Mouse (Mus musculus): ENCODE measurements at regions not wholly inside any gene's neighbourhood (a gene's known extent, or its start where the extent isn't known, plus 50 kb on each side); places are given as distances from the start of the nearest gene placed in this dataset.

- Histone ChIP-seq H3K4me1 (ENCODE audit: control insufficient read depth, insufficient read depth, low read length) (no peaks in the 10 kb centered on the region), H3K9ac (ENCODE audit: low read depth, low read length) (no peak overlapping the region), H3K27me3 (ENCODE audit: control insufficient read depth, insufficient read depth, low read length) (no peaks in the 10 kb centered on the region), H3K4me3 (ENCODE audit: low read depth, low read length) (no peak overlapping the region), H3K36me3 (ENCODE audit: control insufficient read depth, insufficient read depth, low read length) (no peaks in the 10 kb centered on the region), H3K9me3 (replicated peaks; ENCODE audit: control insufficient read depth, low read length) (no peaks in the 10 kb centered on the region), H3K4me2 (peak overlapping the region; percentile 46), H3K27ac (ENCODE audit: low read depth, low read length) (no peak overlapping the region)
- ATAC-seq (replicated peaks; ENCODE audit: insufficient number of reproducible peaks, low FRiP score, low TSS enrichment) = no peak
- WGBS (ENCODE audit: insufficient replicate concordance) = 26% methylated on average over 7 of the region's 7 CpGs
Observed at GRCm38 (mm10) chr13:71506777-71507176, 456.7 kb downstream of the Irx1 start.

GRCm38 (mm10) chr13:71489773-71490172 lies 473.8 kb downstream of the Irx1 start:
- 72% methylated on average over 6 of the region's 6 CpGs for WGBS (ENCODE audit: insufficient replicate concordance)
- no peaks in the 10 kb centered on the region for H3K9me3 ChIP-seq (replicated peaks; ENCODE audit: control insufficient read depth, low read length)
- no peak overlapping the region for H3K4me2 ChIP-seq
- no peak overlapping the region for H3K27ac ChIP-seq (ENCODE audit: low read depth, low read length)
- H3K4me1 ChIP-seq (ENCODE audit: control insufficient read depth, insufficient read depth, low read length) = no peaks in the 10 kb centered on the region
- no peaks in the 10 kb centered on the region for H3K36me3 ChIP-seq (ENCODE audit: control insufficient read depth, insufficient read depth, low read length)
- H3K4me3 ChIP-seq (ENCODE audit: low read depth, low read length) = no peak overlapping the region
- no peak for ATAC-seq (replicated peaks; ENCODE audit: insufficient number of reproducible peaks, low FRiP score, low TSS enrichment)
- H3K9ac ChIP-seq (ENCODE audit: low read depth, low read length) = no peak overlapping the region
- H3K27me3 ChIP-seq (ENCODE audit: control insufficient read depth, insufficient read depth, low read length) = no peaks in the 10 kb centered on the region

- ATAC-seq (replicated peaks; ENCODE audit: insufficient number of reproducible peaks, low FRiP score, low TSS enrichment) = no peak
- no peak overlapping the region for H3K9ac ChIP-seq (ENCODE audit: low read depth, low read length)
- no peaks in the 10 kb centered on the region for H3K4me1 ChIP-seq (ENCODE audit: control insufficient read depth, insufficient read depth, low read length)
- no peak overlapping the region for H3K27ac ChIP-seq (ENCODE audit: low read depth, low read length)
- H3K27me3 ChIP-seq (ENCODE audit: control insufficient read depth, insufficient read depth, low read length) = no peaks in the 10 kb centered on the region
- no peaks in the 10 kb centered on the region for H3K36me3 ChIP-seq (ENCODE audit: control insufficient read depth, insufficient read depth, low read length)
- H3K4me3 ChIP-seq (ENCODE audit: low read depth, low read length) = no peak overlapping the region
- no peaks in the 10 kb centered on the region for H3K9me3 ChIP-seq (replicated peaks; ENCODE audit: control insufficient read depth, low read length)
- no peak overlapping the region for H3K4me2 ChIP-seq
Observed at GRCm38 (mm10) chr13:71481205-71481604, 482.3 kb downstream of the Irx1 start.

GRCm38 (mm10) chr13:71461552-71461951 lies 502.0 kb downstream of the Irx1 start:
- Histone ChIP-seq H3K4me2 (no peak overlapping the region), H3K4me3 (ENCODE audit: low read depth, low read length) (no peak overlapping the region), H3K9ac (ENCODE audit: low read depth, low read length) (no peak overlapping the region), H3K27me3 (ENCODE audit: control insufficient read depth, insufficient read depth, low read length) (no peaks in the 10 kb centered on the region), H3K4me1 (ENCODE audit: control insufficient read depth, insufficient read depth, low read length) (peaks cover 3% of the 10 kb centered on the region; the same call in 1 of the 2 replicates), H3K36me3 (ENCODE audit: control insufficient read depth, insufficient read depth, low read length) (no peaks in the 10 kb centered on the region), H3K27ac (ENCODE audit: low read depth, low read length) (no peak overlapping the region), H3K9me3 (replicated peaks; ENCODE audit: control insufficient read depth, low read length) (no peaks in the 10 kb centered on the region)
- no peak for ATAC-seq (replicated peaks; ENCODE audit: insufficient number of reproducible peaks, low FRiP score, low TSS enrichment)
- WGBS (ENCODE audit: insufficient replicate concordance) = 44% methylated on average over 3 of the region's 3 CpGs

- H3K9ac ChIP-seq (ENCODE audit: low read depth, low read length) = no peak overlapping the region
- H3K27ac ChIP-seq (ENCODE audit: low read depth, low read length) = no peak overlapping the region
- no peaks in the 10 kb centered on the region for H3K36me3 ChIP-seq (ENCODE audit: control insufficient read depth, insufficient read depth, low read length)
- no peaks in the 10 kb centered on the region for H3K9me3 ChIP-seq (replicated peaks; ENCODE audit: control insufficient read depth, low read length)
- 75% methylated on average over 2 of the region's 2 CpGs for WGBS (ENCODE audit: insufficient replicate concordance)
- peaks cover 3% of the 10 kb centered on the region; the same call in 1 of the 2 replicates for H3K4me1 ChIP-seq (ENCODE audit: control insufficient read depth, insufficient read depth, low read length)
- ATAC-seq (replicated peaks; ENCODE audit: insufficient number of reproducible peaks, low FRiP score, low TSS enrichment) = no peak
- no peak overlapping the region for H3K4me2 ChIP-seq
- H3K27me3 ChIP-seq (ENCODE audit: control insufficient read depth, insufficient read depth, low read length) = no peaks in the 10 kb centered on the region
- H3K4me3 ChIP-seq (ENCODE audit: low read depth, low read length) = no peak overlapping the region
Observed at GRCm38 (mm10) chr13:71460607-71461006, 502.9 kb downstream of the Irx1 start.

GRCm38 (mm10) chr13:71460097-71460496 lies 503.4 kb downstream of the Irx1 start:
- Histone ChIP-seq H3K36me3 (ENCODE audit: control insufficient read depth, insufficient read depth, low read length) (no peaks in the 10 kb centered on the region), H3K4me3 (ENCODE audit: low read depth, low read length) (no peak overlapping the region), H3K9me3 (replicated peaks; ENCODE audit: control insufficient read depth, low read length) (no peaks in the 10 kb centered on the region), H3K27ac (ENCODE audit: low read depth, low read length) (no peak overlapping the region), H3K4me2 (no peak overlapping the region), H3K4me1 (ENCODE audit: control insufficient read depth, insufficient read depth, low read length) (peaks cover 3% of the 10 kb centered on the region; the same call in 1 of the 2 replicates), H3K9ac (ENCODE audit: low read depth, low read length) (no peak overlapping the region), H3K27me3 (ENCODE audit: control insufficient read depth, insufficient read depth, low read length) (no peaks in the 10 kb centered on the region)
- WGBS (ENCODE audit: insufficient replicate concordance) = 44% methylated on average over 9 of the region's 9 CpGs
- ATAC-seq (replicated peaks; ENCODE audit: insufficient number of reproducible peaks, low FRiP score, low TSS enrichment) = no peak

- H3K36me3 ChIP-seq (ENCODE audit: control insufficient read depth, insufficient read depth, low read length) = no peaks in the 10 kb centered on the region
- peaks cover 3% of the 10 kb centered on the region; the same call in 1 of the 2 replicates for H3K4me1 ChIP-seq (ENCODE audit: control insufficient read depth, insufficient read depth, low read length)
- H3K4me3 ChIP-seq (ENCODE audit: low read depth, low read length) = 0 out of 2 replicates have a peak overlapping the region, but pooled peaks have one; percentile 25
- H3K27ac ChIP-seq (ENCODE audit: low read depth, low read length) = no peak overlapping the region
- WGBS (ENCODE audit: insufficient replicate concordance) = 23% methylated on average over 11 of the region's 11 CpGs
- peak overlapping the region; percentile 72 for H3K4me2 ChIP-seq
- H3K9ac ChIP-seq (ENCODE audit: low read depth, low read length) = no peak overlapping the region
- no peaks in the 10 kb centered on the region for H3K9me3 ChIP-seq (replicated peaks; ENCODE audit: control insufficient read depth, low read length)
- H3K27me3 ChIP-seq (ENCODE audit: control insufficient read depth, insufficient read depth, low read length) = no peaks in the 10 kb centered on the region; the same call in 1 of the 2 replicates
- ATAC-seq (replicated peaks; ENCODE audit: insufficient number of reproducible peaks, low FRiP score, low TSS enrichment) = no peak
Observed at GRCm38 (mm10) chr13:71459022-71459536, 504.4 kb downstream of the Irx1 start.

GRCm38 (mm10) chr13:71458061-71458935 lies 505.2 kb downstream of the Irx1 start:
- Histone ChIP-seq H3K9me3 (replicated peaks; ENCODE audit: control insufficient read depth, low read length) (no peaks in the 10 kb centered on the region), H3K4me1 (ENCODE audit: control insufficient read depth, insufficient read depth, low read length) (peaks cover 3% of the 10 kb centered on the region; the same call in 1 of the 2 replicates), H3K36me3 (ENCODE audit: control insufficient read depth, insufficient read depth, low read length) (no peaks in the 10 kb centered on the region), H3K27me3 (ENCODE audit: control insufficient read depth, insufficient read depth, low read length) (no peaks in the 10 kb centered on the region; the same call in 1 of the 2 replicates), H3K4me3 (ENCODE audit: low read depth, low read length) (peak overlapping the region; percentile 25; the same call in 1 of the 2 replicates), H3K9ac (ENCODE audit: low read depth, low read length) (no peak overlapping the region; the same call in 1 of the 2 replicates), H3K27ac (ENCODE audit: low read depth, low read length) (no peak overlapping the region), H3K4me2 (peak overlapping the region; percentile 72)
- peak; percentile 46; the same call in 1 of the 2 replicates for ATAC-seq (replicated peaks; ENCODE audit: insufficient number of reproducible peaks, low FRiP score, low TSS enrichment)
- 4% methylated on average over 25 of the region's 25 CpGs for WGBS (ENCODE audit: insufficient replicate concordance)
